Mouse (Mus musculus) midbrain, embryonic 12.5 days (tissue): ENCODE measurements around the gene Baiap3. TPM values are rescaled to one million over a fixed set of nuclear protein-coding genes. Genes with fewer than 3 reads are reported as not detected.
"Not testable (repeated sequence)": the region's sequence is repeated elsewhere in the genome, so short reads cannot be mapped to it uniquely, and the experiment has no call there.

Experiments used
- ATAC-seq: fragments of 200-750 bp; cut with Nextera tagmentation; 2 replicates; pipeline ENCODE4 v1.8.0; 2017; ENCODE audit warnings: low read depth, moderate TSS enrichment, moderate library complexity; ENCODE audit not compliant: low FRiP score
- H3K27ac ChIP-seq: fragments of 300-500 bp; sonication (generic); replicated peaks from 2 replicates; pipeline ENCODE4 v1.5.1; 2016; ENCODE audit warnings: mild to moderate bottlenecking
- H3K27me3 ChIP-seq: fragments of 300-500 bp; sonication (generic); 2 replicates; pipeline ENCODE4 v1.6.1; 2016; ENCODE audit warnings: mild to moderate bottlenecking
- H3K36me3 ChIP-seq: fragments of 300-500 bp; sonication (generic); 2 replicates; pipeline ENCODE4 v1.6.1; 2016
- H3K4me1 ChIP-seq: fragments of 300-500 bp; sonication (generic); 2 replicates; pipeline ENCODE4 v1.6.1; 2016
- H3K4me2 ChIP-seq: fragments of 300-500 bp; sonication (generic); replicated peaks from 2 replicates; pipeline ENCODE4 v1.6.1; 2016; ENCODE audit warnings: mild to moderate bottlenecking, moderate library complexity
- H3K4me3 ChIP-seq: fragments of 300-500 bp; sonication (generic); 2 replicates; pipeline ENCODE4 v1.5.1; 2016; ENCODE audit warnings: mild to moderate bottlenecking
- H3K9ac ChIP-seq: fragments of 300-500 bp; sonication (generic); replicated peaks from 2 replicates; pipeline ENCODE4 v1.6.1; 2016; ENCODE audit warnings: mild to moderate bottlenecking, moderate library complexity
- H3K9me3 ChIP-seq: fragments of 300-500 bp; sonication (generic); 2 replicates; pipeline ENCODE4 v1.6.1; 2016; ENCODE audit warnings: mild to moderate bottlenecking
- WGBS: fragments of 180-500 bp; shearing (Covaris S2); methylation state at CpG from one replicate; pipeline ENCODE4 v1.1.7; 2016; 5-methylcytosine and 5-hydroxymethylcytosine counted together
- polyA plus RNA-seq: library from polyadenylated mRNA; unstranded; fragments of >200 nt; fragmentation: Nextera tagmentation; extraction: Ambion mirVana; gene quantifications from 2 replicates; pipeline ENCODE4 v1.2.1, GENCODE M21; 2016

Baiap3 gene
- polyA plus RNA-seq, 1 experiment from 2014 or later, result 4.6 TPM

GRCm38 (mm10) chr17:25243131-25243780 is 12.9 kb downstream of the Baiap3 start:
- H3K9ac ChIP-seq, result no peak overlapping the region
- H3K36me3 ChIP-seq, result peaks cover 40% of the 10 kb centered on the region
- no peaks in the 10 kb centered on the region for H3K9me3 ChIP-seq
- no peak for ATAC-seq
- H3K4me3 ChIP-seq, result no peak overlapping the region
- H3K27me3 ChIP-seq, result no peaks in the 10 kb centered on the region
- H3K4me2 ChIP-seq, result no peak overlapping the region
- no peak overlapping the region for H3K27ac ChIP-seq
- peaks cover 17% of the 10 kb centered on the region for H3K4me1 ChIP-seq
- WGBS, result 86% methylated on average over 11 of the region's 11 CpGs

GRCm38 (mm10) chr17:25239695-25240636 is 16.2 kb downstream of the Baiap3 start, which contains the start of the genes Gnptg and Tsr3:
TSS of gene Gnptg (minus strand) at chr17:25240124.
TSS of gene Tsr3 (plus strand) at chr17:25240170.
- peak within 1 kb of the TSS; percentile 71 for H3K27ac ChIP-seq
- peak within 1 kb of the TSS; percentile 97 for H3K4me3 ChIP-seq
- no peaks in the 10 kb centered on the region for H3K9me3 ChIP-seq
- H3K9ac ChIP-seq, result peak within 1 kb of the TSS; percentile 98
- H3K27me3 ChIP-seq, result no peaks in the 10 kb centered on the region
- H3K4me2 ChIP-seq, result peak within 1 kb of the TSS; percentile 96
- peaks cover 50% of the 10 kb centered on the region for H3K36me3 ChIP-seq
- peak; percentile 87 for ATAC-seq
- H3K4me1 ChIP-seq, result peaks cover 17% of the 10 kb centered on the region
- WGBS, result under 1% methylated on average over 79 of the region's 80 CpGs

GRCm38 (mm10) chr17:25235635-25236034 is 20.5 kb downstream of the Baiap3 start:
- peaks cover 8% of the 10 kb centered on the region for H3K4me1 ChIP-seq
- H3K27me3 ChIP-seq, result no peaks in the 10 kb centered on the region
- no peak overlapping the region for H3K4me2 ChIP-seq
- ATAC-seq, result no peak
- 85% methylated on average over 9 of the region's 9 CpGs for WGBS
- peaks cover 37% of the 10 kb centered on the region for H3K36me3 ChIP-seq
- no peak overlapping the region for H3K4me3 ChIP-seq
- no peak overlapping the region for H3K27ac ChIP-seq
- H3K9me3 ChIP-seq, result no peaks in the 10 kb centered on the region
- no peak overlapping the region for H3K9ac ChIP-seq

DNA sequence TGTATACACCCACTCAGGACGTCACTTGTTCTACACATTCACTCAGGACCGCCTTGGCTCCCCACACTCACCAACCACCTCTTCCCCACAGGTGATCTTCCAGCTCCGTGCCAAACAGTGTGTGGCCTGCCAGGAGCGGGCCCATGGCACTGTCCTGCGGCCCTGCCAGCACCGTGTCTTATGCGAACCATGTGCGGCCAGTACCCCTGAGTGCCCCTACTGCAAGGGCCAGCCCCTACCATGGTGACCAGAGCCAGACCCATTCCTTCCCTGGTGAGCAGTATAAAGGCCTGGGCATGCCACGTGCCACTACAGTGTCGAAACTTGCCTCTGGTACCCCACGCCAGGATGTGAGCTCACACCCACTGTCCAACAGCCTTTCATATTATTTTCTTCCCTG is 24.5 kb downstream of the Baiap3 start:
- H3K4me2 ChIP-seq, H3K27me3 ChIP-seq, H3K9ac ChIP-seq, H3K4me1 ChIP-seq, H3K27ac ChIP-seq, H3K4me3 ChIP-seq, H3K9me3 ChIP-seq: not testable (repeated sequence)
- WGBS, result 88% methylated on average over 7 of the region's 11 CpGs
- peak; percentile 68 for ATAC-seq
- H3K36me3 ChIP-seq, result peaks cover 45% of the 10 kb centered on the region

- Histone ChIP-seq H3K27me3 (no peaks in the 10 kb centered on the region), H3K4me2 (no peak overlapping the region), H3K36me3 (peaks cover 36% of the 10 kb centered on the region), H3K27ac (no peak overlapping the region), H3K9me3 (no peaks in the 10 kb centered on the region), H3K4me1 (no peaks in the 10 kb centered on the region), H3K4me3 (no peak overlapping the region), H3K9ac (no peak overlapping the region)
- ATAC-seq, result no peak
- WGBS, result 92% methylated on average over 3 of the region's 3 CpGs
Measured at GRCm38 (mm10) chr17:25230700-25231099, 25.5 kb downstream of the Baiap3 start.

DNA sequence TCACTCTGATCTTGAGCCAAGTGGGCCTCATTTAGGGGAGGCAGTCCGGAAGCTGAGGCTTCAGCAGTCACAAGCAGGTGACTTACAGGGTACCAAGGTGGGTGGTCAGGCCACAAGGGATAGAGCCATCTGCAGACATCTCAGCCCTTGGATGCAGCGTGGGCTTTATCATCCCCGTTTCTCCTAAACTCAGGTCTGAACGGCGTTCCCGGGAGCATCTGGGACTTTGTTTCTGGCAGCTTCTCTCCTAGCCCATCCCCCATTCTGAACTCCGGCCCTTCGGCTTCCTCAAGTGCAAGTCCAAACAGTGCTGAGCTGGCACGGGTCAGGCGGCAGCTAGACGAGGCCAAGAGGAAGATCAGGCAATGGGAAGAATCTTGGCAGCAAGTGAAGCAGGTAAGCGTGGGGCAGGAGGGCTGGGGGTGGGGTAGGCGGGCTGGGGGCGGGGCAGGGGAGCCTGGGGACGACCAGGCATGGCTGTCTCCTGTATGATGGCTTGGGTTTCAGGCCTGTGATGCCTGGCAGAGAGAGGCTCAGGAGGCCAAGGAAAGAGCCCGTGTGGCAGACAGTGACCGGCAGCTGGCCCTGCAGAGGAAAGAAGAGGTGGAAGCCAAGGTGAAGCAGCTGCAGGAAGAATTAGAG is 26.0 kb downstream of the Baiap3 start:
- not testable (repeated sequence) for ATAC-seq
- 81% methylated on average over 17 of the region's 17 CpGs for WGBS

DNA sequence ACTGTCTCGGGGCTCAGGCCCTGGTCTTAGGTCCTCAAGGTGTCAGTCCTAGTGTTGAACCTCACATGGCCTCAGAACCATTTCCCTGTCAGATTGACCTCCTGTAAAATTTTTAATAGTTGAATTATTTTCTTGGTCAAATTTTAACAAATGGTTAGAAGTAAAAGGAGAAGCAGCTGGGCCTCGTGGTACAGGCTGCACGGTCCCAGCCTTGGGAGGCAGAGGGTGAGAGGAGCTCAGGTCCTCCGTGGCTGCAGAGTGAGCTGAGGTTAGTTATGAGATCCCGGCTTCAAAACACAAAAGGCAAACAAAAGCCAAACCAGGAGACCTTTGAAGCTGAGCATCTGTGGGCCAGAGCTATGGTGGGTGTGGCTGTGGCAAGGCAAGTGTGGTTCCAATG is 28.2 kb downstream of the Baiap3 start:
- Histone ChIP-seq H3K36me3 (peaks cover 21% of the 10 kb centered on the region), H3K27me3 (no peaks in the 10 kb centered on the region), H3K4me2 (no peak overlapping the region), H3K27ac (no peak overlapping the region), H3K9ac (no peak overlapping the region), H3K4me1 (no peaks in the 10 kb centered on the region; the same call in 1 of the 2 replicates), H3K9me3 (no peaks in the 10 kb centered on the region), H3K4me3 (no peak overlapping the region)
- whole genome bisulfite sequencing, result 88% methylated on average over 5 of the region's 5 CpGs
- no peak for ATAC-seq

More for the DNA sequence above, 26.0 kb downstream of the Baiap3 start:
- H3K4me1 ChIP-seq, H3K4me2 ChIP-seq, H3K4me3 ChIP-seq, H3K27me3 ChIP-seq, H3K27ac ChIP-seq, H3K9ac ChIP-seq, H3K9me3 ChIP-seq: not testable (repeated sequence)
- H3K36me3 ChIP-seq, result peaks cover 30% of the 10 kb centered on the region

DNA sequence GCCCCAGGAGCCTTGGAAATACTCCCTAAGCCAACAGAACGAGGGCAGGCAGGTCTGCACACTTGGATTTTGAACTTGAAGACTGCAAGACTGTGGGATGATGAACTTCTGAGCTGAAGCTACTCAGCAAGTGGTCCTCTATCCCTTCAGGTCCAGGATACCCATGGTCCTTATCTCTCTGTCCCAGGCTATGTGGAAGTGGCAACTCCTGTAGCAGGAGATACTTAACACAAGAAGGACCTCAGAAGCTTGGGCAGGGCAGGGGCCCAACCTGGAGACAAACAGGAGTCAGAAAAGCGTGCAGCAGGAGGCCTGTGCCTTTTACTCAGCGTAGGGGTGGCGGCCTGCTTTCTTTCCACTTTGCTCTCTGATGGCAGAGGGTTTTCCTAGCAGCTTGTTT is 30.5 kb downstream of the Baiap3 start:
- H3K27me3 ChIP-seq, result peaks cover 7% of the 10 kb centered on the region
- H3K9me3 ChIP-seq, result no peaks in the 10 kb centered on the region
- H3K9ac ChIP-seq, result no peak overlapping the region
- 86% methylated on average over 4 of the region's 4 CpGs for WGBS
- no peak overlapping the region for H3K4me3 ChIP-seq
- no peak overlapping the region for H3K4me2 ChIP-seq
- peaks cover 11% of the 10 kb centered on the region; the same call in 1 of the 2 replicates for H3K4me1 ChIP-seq
- peaks cover 12% of the 10 kb centered on the region for H3K36me3 ChIP-seq
- ATAC-seq, result no peak
- no peak overlapping the region for H3K27ac ChIP-seq

DNA sequence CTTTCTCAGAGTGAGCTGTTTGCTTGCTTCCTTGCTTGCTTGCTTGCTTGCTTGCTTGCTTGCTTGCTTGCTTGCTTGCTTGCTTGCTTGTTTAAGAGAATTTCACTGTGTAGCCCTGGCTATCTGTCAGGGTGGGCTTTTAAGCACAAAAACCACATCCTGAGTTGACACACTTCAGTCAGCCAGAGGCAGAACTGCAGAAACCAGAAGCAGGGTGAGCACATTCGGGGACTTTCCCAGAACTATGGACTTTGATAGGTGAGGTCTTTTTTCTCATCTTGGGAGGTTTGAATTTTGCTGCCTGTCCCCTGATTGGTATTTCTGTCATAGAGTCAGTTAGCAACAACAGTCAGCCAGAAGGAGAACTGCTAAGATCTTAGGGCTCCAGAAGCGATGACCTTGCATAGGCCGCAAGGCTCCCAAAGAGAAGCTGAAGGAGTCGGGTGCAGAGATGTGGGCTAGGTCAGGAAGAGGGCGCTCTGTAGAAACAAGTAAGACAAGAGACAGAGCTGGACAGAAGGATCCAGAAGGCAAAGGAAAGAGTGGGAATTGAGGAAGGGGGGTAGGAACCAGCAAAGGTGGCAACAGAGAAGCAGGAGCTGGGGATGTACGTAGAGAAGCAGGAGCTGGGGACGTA is 31.5 kb downstream of the Baiap3 start:
- Histone ChIP-seq H3K27ac (no peak overlapping the region), H3K4me3 (no peak overlapping the region), H3K36me3 (peaks cover 6% of the 10 kb centered on the region; the same call in 1 of the 2 replicates), H3K9me3 (no peaks in the 10 kb centered on the region), H3K9ac (no peak overlapping the region), H3K4me1 (peaks cover 11% of the 10 kb centered on the region; the same call in 1 of the 2 replicates), H3K4me2 (no peak overlapping the region), H3K27me3 (peaks cover 8% of the 10 kb centered on the region)
- WGBS, result 86% methylated on average over 7 of the region's 7 CpGs
- no peak for ATAC-seq

DNA sequence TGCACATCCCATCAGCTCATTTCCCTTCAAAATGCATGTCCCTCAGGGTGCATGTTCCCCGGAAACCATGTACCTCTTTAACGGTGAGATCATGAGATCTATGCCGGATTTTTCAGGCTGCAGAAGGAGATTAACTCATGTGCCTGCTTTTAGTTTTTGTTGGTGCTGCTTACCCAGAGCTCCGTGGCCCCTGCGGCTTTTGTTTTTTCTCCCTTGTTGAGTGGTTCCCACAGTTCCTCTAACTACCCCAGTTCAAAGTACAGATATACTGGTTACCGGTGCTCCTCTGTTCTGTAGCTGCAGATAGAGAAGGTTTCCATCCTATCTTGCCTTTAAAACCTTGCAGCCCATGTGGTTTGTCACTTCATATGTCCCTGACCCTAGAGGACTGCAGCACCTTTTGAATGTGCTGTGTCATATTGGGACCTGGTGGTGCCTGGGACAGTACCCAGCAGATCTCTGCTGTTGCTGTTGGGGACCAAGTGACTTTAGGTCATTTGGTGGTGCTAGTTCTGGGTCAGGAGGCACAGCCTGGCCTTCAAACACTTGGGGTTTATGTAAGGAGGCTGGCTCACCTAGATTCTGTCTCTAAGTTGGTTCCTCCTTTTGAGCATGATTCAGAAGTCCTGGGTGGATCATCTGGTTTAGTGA is 33.1 kb downstream of the Baiap3 start:
- H3K4me1 ChIP-seq, result peaks cover 11% of the 10 kb centered on the region; the same call in 1 of the 2 replicates
- 30% methylated on average over 6 of the region's 6 CpGs for WGBS
- no peaks in the 10 kb centered on the region for H3K9me3 ChIP-seq
- H3K4me3 ChIP-seq, result no peak overlapping the region
- H3K27ac ChIP-seq, result no peak overlapping the region
- H3K9ac ChIP-seq, result no peak overlapping the region
- peaks cover 13% of the 10 kb centered on the region for H3K36me3 ChIP-seq
- peak overlapping the region; percentile 69 for H3K4me2 ChIP-seq
- H3K27me3 ChIP-seq, result peaks cover 8% of the 10 kb centered on the region
- ATAC-seq, result no peak

DNA sequence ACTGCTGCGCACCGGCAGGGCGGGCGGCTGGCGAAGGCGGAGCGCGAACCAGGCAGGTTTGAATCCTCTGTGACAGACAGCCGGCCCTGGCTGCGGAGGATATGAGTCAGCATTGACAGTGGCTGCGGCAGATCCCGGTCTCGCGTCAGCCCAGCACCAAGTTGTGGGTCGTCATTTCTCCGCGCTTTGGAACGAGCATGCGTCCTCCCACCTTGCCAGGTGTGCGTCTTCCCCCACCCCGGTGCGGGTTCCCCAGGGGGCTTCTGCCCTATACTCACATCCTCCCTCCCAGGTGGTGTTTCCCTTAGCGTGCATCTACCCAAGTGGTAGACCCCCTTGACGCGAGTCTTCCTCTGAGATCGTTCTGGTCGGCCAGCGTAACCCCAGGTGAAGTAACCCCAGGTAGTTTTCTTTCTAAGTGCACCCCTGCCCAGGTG is 33.6 kb downstream of the Baiap3 start:
- H3K9ac ChIP-seq, H3K27ac ChIP-seq, H3K27me3 ChIP-seq, H3K9me3 ChIP-seq: not testable (repeated sequence)
- peak; percentile 89 for ATAC-seq
- H3K4me2 ChIP-seq, result peak overlapping the region; percentile 69
- H3K36me3 ChIP-seq, result peaks cover 13% of the 10 kb centered on the region
- 12% methylated on average over 13 of the region's 28 CpGs for WGBS
- peak overlapping the region; percentile 42; the same call in 1 of the 2 replicates for H3K4me3 ChIP-seq
- H3K4me1 ChIP-seq, result peaks cover 11% of the 10 kb centered on the region; the same call in 1 of the 2 replicates
